Mouse (Mus musculus) midbrain, postnatal 0 days (tissue): ENCODE measurements at regions not wholly inside any gene's neighbourhood (a gene's known extent, or its start where the extent isn't known, plus 50 kb on each side); places are given as distances from the start of the nearest gene placed in this dataset.
"Not testable (repeated sequence)": the region's sequence is repeated elsewhere in the genome, so short reads cannot be mapped to it uniquely, and the experiment has no call there.

Experiments
- ATAC-seq: fragments of 200-750 bp; cut with Nextera tagmentation; 2 replicates; pipeline ENCODE4 v1.8.0; 2017; ENCODE audit warnings: moderate number of reproducible peaks, mild to moderate bottlenecking, moderate TSS enrichment, moderate library complexity; ENCODE audit not compliant: low FRiP score
- DNase-seq: peaks from one replicate; pipeline ENCODE4 v3.0.0-alpha.2; 2015; ENCODE audit warnings: low spot score
- H3K27ac ChIP-seq: fragments of 300-500 bp; sonication (generic); 2 replicates; pipeline ENCODE4 v1.5.1; 2014; ENCODE audit warnings: low read depth, mild to moderate bottlenecking, low read length, mixed read lengths
- H3K27me3 ChIP-seq: fragments of 300-500 bp; sonication (generic); 2 replicates; pipeline ENCODE4 v1.6.1; 2014; ENCODE audit warnings: low read length, control low read depth, mixed read lengths; ENCODE audit not compliant: insufficient read depth
- H3K36me3 ChIP-seq: fragments of 300-500 bp; sonication (generic); 2 replicates; pipeline ENCODE4 v1.6.1; 2014; ENCODE audit warnings: low read length, control low read depth, mixed read lengths; ENCODE audit not compliant: insufficient read depth
- H3K4me1 ChIP-seq: fragments of 300-500 bp; sonication (generic); 2 replicates; pipeline ENCODE4 v1.6.1; 2014; ENCODE audit warnings: mild to moderate bottlenecking, control low read depth, antibody characterized with exemption, low read length, mixed read lengths; ENCODE audit not compliant: insufficient read depth
- H3K4me2 ChIP-seq: fragments of 300-500 bp; sonication (generic); 2 replicates; pipeline ENCODE4 v1.6.1; 2014; ENCODE audit warnings: low read depth, mild to moderate bottlenecking, low read length, mixed read lengths; ENCODE audit not compliant: poor library complexity, severe bottlenecking
- H3K4me3 ChIP-seq: fragments of 300-500 bp; sonication (generic); 2 replicates; pipeline ENCODE4 v1.5.1; 2014; ENCODE audit warnings: low read depth, mild to moderate bottlenecking, low read length, moderate library complexity
- H3K9ac ChIP-seq: fragments of 300-500 bp; sonication (generic); replicated peaks from 2 replicates; pipeline ENCODE4 v1.6.1; 2014; ENCODE audit warnings: mild to moderate bottlenecking, low read length, moderate library complexity, mixed read lengths; ENCODE audit not compliant: poor library complexity, severe bottlenecking
- H3K9me3 ChIP-seq: fragments of 300-500 bp; sonication (generic); 2 replicates; pipeline ENCODE4 v1.6.1; 2016; ENCODE audit warnings: low read length, control low read depth
- CTCF ChIP-seq: IDR thresholded peaks from 2 replicates; pipeline ENCODE4 v1.5.1; 2016; ENCODE audit warnings: antibody characterized with exemption, mild to moderate bottlenecking
- WGBS: fragments of 180-500 bp; shearing (Covaris S2); extraction: QIAGEN DNeasy Blood & Tissue Kit; methylation state at CpG from one replicate; pipeline ENCODE4 v1.1.7; 2014; 5-methylcytosine and 5-hydroxymethylcytosine counted together

GRCm38 (mm10) chr2:22028569-22028968, 198.7 kb upstream of the Myo3a start:
- Histone ChIP-seq H3K27ac (no peak overlapping the region; the same call in 1 of the 2 replicates), H3K4me2 (no peak overlapping the region), H3K9ac (no peak overlapping the region), H3K27me3 (no peaks in the 10 kb centered on the region), H3K36me3 (no peaks in the 10 kb centered on the region), H3K4me1 (no peaks in the 10 kb centered on the region), H3K4me3 (no peak overlapping the region), H3K9me3 (no peaks in the 10 kb centered on the region)
- 59% methylated on average over 1 of the region's 1 CpGs for WGBS
- peak; percentile 37 for TF ChIP-seq CTCF
- DNase-seq, result peak; percentile 6
- no peak for ATAC-seq

DNA sequence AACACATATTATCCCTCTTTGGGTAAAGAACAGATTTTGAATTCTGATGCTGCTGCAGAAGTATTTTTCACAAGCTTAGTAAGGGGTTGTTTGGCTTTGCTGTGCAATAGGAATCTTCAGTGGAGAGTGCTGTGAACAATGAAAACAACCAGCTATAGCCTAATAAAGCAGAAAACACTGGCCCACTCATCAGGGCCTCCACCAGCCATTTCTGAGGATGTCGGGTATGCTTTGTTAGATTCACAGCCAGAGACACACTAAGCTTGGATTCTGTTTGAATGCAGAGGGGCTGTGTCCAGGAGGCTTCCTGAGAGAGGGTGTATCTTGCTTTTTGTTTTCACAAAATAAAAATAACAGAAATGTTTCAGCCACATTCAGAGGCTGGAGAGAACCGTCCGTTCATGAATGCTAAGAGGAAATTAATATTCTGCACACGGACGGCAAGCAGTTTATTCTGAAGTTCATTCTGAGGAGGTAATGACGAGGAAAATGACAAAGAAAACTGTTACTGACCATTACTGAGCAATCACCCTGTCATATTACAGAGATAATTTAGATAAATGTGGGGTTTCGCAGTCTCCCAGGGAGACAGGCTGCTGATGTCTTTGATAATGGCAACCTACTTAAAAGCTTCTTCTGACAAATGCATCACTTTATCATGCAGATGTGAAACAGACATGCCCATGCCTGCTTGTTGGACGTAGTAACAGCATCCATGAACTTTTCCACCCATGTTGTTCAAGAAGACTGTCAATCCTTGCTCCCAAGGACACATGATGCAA, 198.1 kb upstream of the Myo3a start:
- Histone ChIP-seq H3K4me1 (no peaks in the 10 kb centered on the region), H3K36me3 (no peaks in the 10 kb centered on the region), H3K27me3 (no peaks in the 10 kb centered on the region), H3K4me3 (no peak overlapping the region), H3K4me2 (no peak overlapping the region), H3K9me3 (no peaks in the 10 kb centered on the region), H3K27ac (peak overlapping the region; percentile 49), H3K9ac (no peak overlapping the region)
- no peak for TF ChIP-seq CTCF
- DNase-seq (peak; percentile 74), ATAC-seq (peak; percentile 28)
- WGBS, result 30% methylated on average over 8 of the region's 8 CpGs

DNA sequence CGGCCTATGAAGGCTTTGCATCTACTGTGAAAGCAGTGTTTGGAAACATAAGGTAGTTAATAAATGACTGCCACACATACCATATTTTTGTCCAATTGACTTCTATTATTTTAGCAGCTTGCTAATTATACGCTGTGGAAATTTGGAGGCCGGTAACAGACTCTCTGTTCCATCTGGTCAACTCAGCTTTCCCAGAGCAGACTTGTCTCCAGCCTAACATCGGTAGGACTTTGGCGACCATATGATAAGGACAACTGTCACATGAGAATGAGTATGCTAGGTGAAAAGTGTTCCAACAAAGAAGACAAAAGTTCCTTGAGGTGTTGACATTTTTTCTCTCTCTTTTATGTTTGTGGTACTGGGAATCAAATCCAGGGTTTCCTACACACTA, 197.5 kb upstream of the Myo3a start:
- DNase-seq (no peak), ATAC-seq (no peak)
- 92% methylated on average over 5 of the region's 5 CpGs for WGBS
- TF ChIP-seq CTCF, result no peak
- Histone ChIP-seq H3K27ac (no peak overlapping the region), H3K4me2 (no peak overlapping the region), H3K9ac (no peak overlapping the region), H3K4me3 (no peak overlapping the region), H3K9me3 (no peaks in the 10 kb centered on the region), H3K4me1 (no peaks in the 10 kb centered on the region), H3K27me3 (no peaks in the 10 kb centered on the region), H3K36me3 (no peaks in the 10 kb centered on the region)

GRCm38 (mm10) chr2:22036841-22037240, 190.5 kb upstream of the Myo3a start:
- Histone ChIP-seq H3K9me3 (no peaks in the 10 kb centered on the region), H3K4me2 (no peak overlapping the region), H3K9ac (no peak overlapping the region), H3K27me3 (no peaks in the 10 kb centered on the region), H3K27ac (no peak overlapping the region), H3K36me3 (no peaks in the 10 kb centered on the region), H3K4me3 (no peak overlapping the region), H3K4me1 (no peaks in the 10 kb centered on the region)
- TF ChIP-seq CTCF, result no peak
- ATAC-seq, result no peak
- no peak for DNase-seq
- 81% methylated on average over 2 of the region's 2 CpGs for WGBS

- ATAC-seq (no peak), DNase-seq (peak; percentile 3)
- Histone ChIP-seq H3K27me3 (no peaks in the 10 kb centered on the region), H3K4me2 (no peak overlapping the region), H3K27ac (no peak overlapping the region), H3K4me1 (no peaks in the 10 kb centered on the region), H3K9me3 (no peaks in the 10 kb centered on the region), H3K4me3 (no peak overlapping the region), H3K36me3 (no peaks in the 10 kb centered on the region), H3K9ac (no peak overlapping the region)
- WGBS, result 16% methylated on average over 2 of the region's 2 CpGs
- no peak for TF ChIP-seq CTCF
Measured at GRCm38 (mm10) chr2:22038780-22039179, 188.5 kb upstream of the Myo3a start.

GRCm38 (mm10) chr2:22043937-22044336, 183.4 kb upstream of the Myo3a start:
- not testable (repeated sequence) for H3K36me3 ChIP-seq, H3K4me1 ChIP-seq, H3K27me3 ChIP-seq, H3K27ac ChIP-seq, H3K9me3 ChIP-seq, H3K4me2 ChIP-seq, H3K4me3 ChIP-seq, H3K9ac ChIP-seq, DNase-seq, ATAC-seq
- WGBS, result 78% methylated on average over 6 of the region's 6 CpGs
